Mouse (Mus musculus): ENCODE data around the gene Lef1. TPM values are rescaled to one million over a fixed set of nuclear protein-coding genes. Genes with fewer than 3 reads are reported as not detected.

The Lef1 gene
- total and polyA plus RNA-seq, 3 experiments = 0.18 to 0.54 TPM; not detected in 1

- Histone ChIP-seq H3K9ac (ENCODE audit: control insufficient read depth, low read depth, low read length, poor library complexity, severe bottlenecking) (no peak overlapping the region), H3K9me3 (replicated peaks; ENCODE audit: insufficient read depth, low read length) (no peaks in the 10 kb centered on the region), H3K79me2 (ENCODE audit: control insufficient read depth, insufficient read depth, low read length, poor library complexity) (no peaks in the 10 kb centered on the region), H3K4me3 (ENCODE audit: control insufficient read depth in 1 of 2, insufficient read depth in 1 of 2, low read depth in 2 of 2, low read length in 2 of 2) (no peak overlapping the region), H3K27ac (ENCODE audit: control insufficient read depth, low read depth, low read length) (no peak overlapping the region), H3K27me3 (ENCODE audit: control insufficient read depth in 1 of 2, insufficient read depth in 2 of 2, low read length in 2 of 2) (no peaks in the 10 kb centered on the region), H3K4me1 (ENCODE audit: control insufficient read depth in 1 of 2, insufficient read depth in 2 of 2, low read length in 2 of 2) (peaks cover 0 to 7% of the 10 kb centered on the region in 2 experiments; a peak in 2 of 4 replicates), H3K36me3 (ENCODE audit: control insufficient read depth in 1 of 2, insufficient read depth in 2 of 2, low read length in 2 of 2) (peaks cover 0 to 2% of the 10 kb centered on the region in 2 experiments; a peak in 1 of 4 replicates)
- DNase-seq (ENCODE audit: low read depth, low spot score) = no peak
- no peak for TF ChIP-seq CHD1 (IDR thresholded peaks at IDR 0.05; ENCODE audit: low read depth, low read length)
- TF ChIP-seq MYC (IDR thresholded peaks at IDR 0.05; ENCODE audit: low read depth, low read length) = no peak
- TF ChIP-seq ELF1 (IDR thresholded peaks at IDR 0.05; ENCODE audit: low read depth, low read length) = no peak
- TF ChIP-seq USF1 (IDR thresholded peaks at IDR 0.05; ENCODE audit: low read depth, low read length) = no peak
Measured at GRCm38 (mm10) chr3:131196050-131196449, 85.8 kb downstream of the Lef1 start.

- no peaks in the 10 kb centered on the region for H3K27me3 ChIP-seq (ENCODE audit: control insufficient read depth in 1 of 2, insufficient read depth in 2 of 2, low read length in 2 of 2)
- TF ChIP-seq POLR2AphosphoS2 (IDR thresholded peaks at IDR 0.05; ENCODE audit: low read length) (no peak), TBP (IDR thresholded peaks at IDR 0.05; ENCODE audit: low read depth, low read length) (no peak)
Measured at GRCm38 (mm10) chr3:131196507-131197019, 86.3 kb downstream of the Lef1 start.

GRCm38 (mm10) chr3:131198991-131199390 is 88.7 kb downstream of the Lef1 start:
- TF ChIP-seq NRF1 (IDR thresholded peaks at IDR 0.05; ENCODE audit: insufficient read depth, low read depth, low read length, poor library complexity, severe bottlenecking) (no peak), TAL1 (IDR thresholded peaks at IDR 0.05; ENCODE audit: low read length) (no peak), RCOR1 (IDR thresholded peaks at IDR 0.05; ENCODE audit: low read depth, low read length) (no peak), ZNF384 (IDR thresholded peaks at IDR 0.05; ENCODE audit: low read depth, low read length) (no peak)

More at GRCm38 (mm10) chr3:131196507-131197019, 86.3 kb downstream of the Lef1 start:
- Histone ChIP-seq H3K4me3 (ENCODE audit: control insufficient read depth in 1 of 2, insufficient read depth in 1 of 2, low read depth in 2 of 2, low read length in 2 of 2) (no peak overlapping the region), H3K36me3 (ENCODE audit: control insufficient read depth in 1 of 2, insufficient read depth in 2 of 2, low read length in 2 of 2) (peaks cover 0 to 2% of the 10 kb centered on the region in 2 experiments; a peak in 1 of 4 replicates), H3K79me2 (ENCODE audit: control insufficient read depth, insufficient read depth, low read length, poor library complexity) (no peaks in the 10 kb centered on the region), H3K9me3 (replicated peaks; ENCODE audit: insufficient read depth, low read length) (no peaks in the 10 kb centered on the region), H3K9ac (ENCODE audit: control insufficient read depth, low read depth, low read length, poor library complexity, severe bottlenecking) (no peak overlapping the region), H3K27ac (ENCODE audit: control insufficient read depth, low read depth, low read length) (no peak overlapping the region), H3K4me1 (ENCODE audit: control insufficient read depth in 1 of 2, insufficient read depth in 2 of 2, low read length in 2 of 2) (peaks cover 0 to 7% of the 10 kb centered on the region in 2 experiments; a peak in 2 of 4 replicates)
- DNase-seq (ENCODE audit: low read depth, low spot score) = no peak

More at GRCm38 (mm10) chr3:131198991-131199390, 88.7 kb downstream of the Lef1 start:
- Histone ChIP-seq H3K79me2 (ENCODE audit: control insufficient read depth, insufficient read depth, low read length, poor library complexity) (no peaks in the 10 kb centered on the region), H3K36me3 (ENCODE audit: control insufficient read depth in 1 of 2, insufficient read depth in 2 of 2, low read length in 2 of 2) (peaks cover 0 to 2% of the 10 kb centered on the region in 2 experiments; a peak in 1 of 4 replicates), H3K9me3 (replicated peaks; ENCODE audit: insufficient read depth, low read length) (no peaks in the 10 kb centered on the region), H3K27ac (ENCODE audit: control insufficient read depth, low read depth, low read length) (no peak overlapping the region), H3K4me3 (ENCODE audit: control insufficient read depth in 1 of 2, insufficient read depth in 1 of 2, low read depth in 2 of 2, low read length in 2 of 2) (no peak overlapping the region), H3K4me1 (ENCODE audit: control insufficient read depth in 1 of 2, insufficient read depth in 2 of 2, low read length in 2 of 2) (peaks cover 0 to 7% of the 10 kb centered on the region in 2 experiments; a peak in 2 of 4 replicates), H3K27me3 (ENCODE audit: control insufficient read depth in 1 of 2, insufficient read depth in 2 of 2, low read length in 2 of 2) (no peaks in the 10 kb centered on the region), H3K9ac (ENCODE audit: control insufficient read depth, low read depth, low read length, poor library complexity, severe bottlenecking) (no peak overlapping the region)
- DNase-seq (ENCODE audit: low read depth, low spot score) = no peak

Measured in MEL (cell line).